ENCODE assay signal across 20 mouse cellular contexts in the genomic region with DNA sequence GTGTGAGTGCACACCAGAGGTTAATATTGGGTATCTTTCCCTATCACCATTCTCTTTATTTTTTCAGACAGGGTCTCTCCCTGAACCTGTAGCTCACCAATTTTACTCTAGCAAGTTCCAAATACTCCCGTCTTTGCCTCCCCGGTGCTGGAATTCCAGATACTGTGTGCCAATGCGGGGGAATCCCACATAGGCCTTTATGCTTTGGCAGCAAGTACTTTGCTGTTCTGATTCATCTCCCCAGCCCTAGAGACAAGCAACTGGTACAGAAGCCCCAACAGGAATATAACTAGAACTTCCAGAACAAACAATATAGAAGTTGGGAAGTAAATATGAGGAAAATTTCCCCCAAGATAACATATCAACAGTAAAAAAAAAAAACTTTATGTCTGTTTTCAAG. TPM values are rescaled to one million over a fixed set of nuclear protein-coding genes. Genes with fewer than 3 reads are reported as not detected.
DNase-seq lines count a peak whose midpoint lies in the region; ATAC-seq lines count a peak whose summit lies in the region.
"Had no signal": no experiment of that assay in that cellular context is flagged by ENCODE, and none has a peak within 500 bp of the region (broad histone marks: within the 10 kb centered on the region; RNA-seq: fewer than 3 reads in every experiment).

No protein-coding gene starts in this region.

- peak; percentile 89 for ATAC-seq in frontal cortex, adult (ENCODE audit: low TSS enrichment)
- ATAC-seq: activated CD4-positive, CD25-positive, alpha-beta regulatory T cell, adult 4 months; CD4-positive, CD25-positive, alpha-beta regulatory T cell, adult 4 months; Patski had no signal

- no peak for DNase-seq in frontal cortex, adult 2 months (ENCODE audit: extremely low spot score in 1 of 2, low spot score in 1 of 2)
- peak; percentile 59 for DNase-seq in brain, adult 2 months (ENCODE audit: low read depth, low spot score)
- DNase-seq in retina, embryonic 14.5 days (ENCODE audit: low spot score): no peak
- DNase-seq: adrenal gland, adult 2 months; adrenal gland, adult 8-10 months; adrenal gland, postnatal 10 days; adrenal gland, postnatal 14 days; adrenal gland, postnatal 25 days; adrenal gland, postnatal 36 days; B cell, adult 2 months; cerebellum, adult 11 months; cerebellum, adult 11-12 months; cerebellum, adult 18-20 months; cerebellum, adult 2 months had no signal

RNA-seq across cellular contexts. Expression of gene Elmo1, which starts 13.2 kb away (rescaled TPM):
- polyA plus RNA-seq in frontal cortex, adult 2 months (2012; rRNA removed): 60.3 and 60.6 TPM in 2 replicates
- polyA plus RNA-seq: C2C12, G1E had no signal
